Mouse (Mus musculus) neural tube, embryonic 14.5 days (tissue): Measurements from ENCODE around the gene Trp53rka. TPM values are rescaled to one million over a fixed set of nuclear protein-coding genes. Genes with fewer than 3 reads are reported as not detected.
"Not testable (repeated sequence)": the region's sequence is repeated elsewhere in the genome, so short reads cannot be mapped to it uniquely, and the experiment has no call there.

ENCODE experiments used
- ATAC-seq: fragments of 200-750 bp; cut with Nextera tagmentation; 2 replicates; pipeline ENCODE4 v1.8.0; 2017; ENCODE audit warnings: low read depth, mild to moderate bottlenecking, moderate TSS enrichment, moderate library complexity
- H3K27ac ChIP-seq: fragments of 300-500 bp; sonication (generic); 2 replicates; pipeline ENCODE4 v1.5.1; 2014; ENCODE audit warnings: low read depth, mild to moderate bottlenecking, control low read depth, low read length, moderate library complexity, mixed read lengths
- H3K27me3 ChIP-seq: fragments of 300-500 bp; sonication (generic); 2 replicates; pipeline ENCODE4 v1.6.1; 2014; ENCODE audit warnings: low read length; ENCODE audit not compliant: control insufficient read depth, insufficient read depth
- H3K36me3 ChIP-seq: fragments of 300-500 bp; sonication (generic); 2 replicates; pipeline ENCODE4 v1.6.1; 2014; ENCODE audit warnings: low read length, mixed read lengths; ENCODE audit not compliant: control insufficient read depth, insufficient read depth
- H3K4me1 ChIP-seq: fragments of 300-500 bp; sonication (generic); 2 replicates; pipeline ENCODE4 v1.6.1; 2014; ENCODE audit warnings: low read length; ENCODE audit not compliant: control insufficient read depth, insufficient read depth
- H3K4me2 ChIP-seq: fragments of 300-500 bp; sonication (generic); 2 replicates; pipeline ENCODE4 v1.6.1; 2014; ENCODE audit warnings: mild to moderate bottlenecking, low read depth, low read length, control low read depth
- H3K4me3 ChIP-seq: fragments of 300-500 bp; sonication (generic); 2 replicates; pipeline ENCODE4 v1.5.1; 2014; ENCODE audit warnings: low read depth, low read length, control low read depth, mixed read lengths
- H3K9ac ChIP-seq: fragments of 300-500 bp; sonication (generic); replicated peaks from 2 replicates; pipeline ENCODE4 v1.6.1; 2014; ENCODE audit warnings: low read depth, mild to moderate bottlenecking, control low read depth, low read length, mixed read lengths
- H3K9me3 ChIP-seq: fragments of 300-500 bp; sonication (generic); 2 replicates; pipeline ENCODE4 v1.6.1; 2016; ENCODE audit warnings: low read length; ENCODE audit not compliant: control insufficient read depth
- WGBS: fragments of 180-500 bp; shearing (Covaris S2); extraction: QIAGEN DNeasy Blood & Tissue Kit; methylation state at CpG from one replicate; pipeline ENCODE4 v1.1.7; 2014; 5-methylcytosine and 5-hydroxymethylcytosine counted together
- polyA plus RNA-seq: library from polyadenylated mRNA; unstranded; fragments of >200 nt; fragmentation: Nextera tagmentation; extraction: Ambion mirVana; gene quantifications from 2 replicates; pipeline ENCODE4 v1.2.1, GENCODE M21; 2014

Gene Trp53rka
- polyA plus RNA-seq, 1 experiment from 2014 or later: 36.9 TPM

DNA sequence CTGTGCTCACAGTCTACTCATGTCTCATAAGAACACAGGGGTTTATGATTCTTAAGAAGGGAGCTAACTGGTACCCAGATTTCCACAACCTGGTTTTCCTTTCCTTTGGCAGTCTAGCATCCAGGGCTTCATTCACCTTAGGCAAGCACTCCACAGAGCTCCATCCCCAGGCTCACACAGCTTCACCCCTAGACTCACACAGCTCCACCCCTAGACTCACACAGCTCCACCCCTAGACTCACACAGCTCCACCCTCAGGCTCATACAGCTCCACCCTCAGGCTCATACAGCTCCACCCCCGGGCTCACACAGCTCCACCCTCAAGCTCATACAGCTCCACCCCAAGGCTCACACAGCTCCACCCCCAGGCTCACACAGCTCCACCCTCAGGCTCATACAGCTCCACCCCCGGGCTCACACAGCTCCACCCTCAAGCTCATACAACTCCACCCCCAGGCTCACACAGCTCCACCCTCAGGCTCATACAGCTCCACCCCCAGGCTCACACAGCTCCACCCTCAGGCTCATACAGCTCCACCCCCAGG, 17.9 kb upstream of the Trp53rka start:
- ATAC-seq, H3K9me3 ChIP-seq, H3K9ac ChIP-seq, H3K27me3 ChIP-seq, H3K27ac ChIP-seq, H3K4me2 ChIP-seq, H3K4me3 ChIP-seq, H3K36me3 ChIP-seq, H3K4me1 ChIP-seq: not testable (repeated sequence)
- WGBS: 65% methylated on average over 2 of the region's 2 CpGs

DNA sequence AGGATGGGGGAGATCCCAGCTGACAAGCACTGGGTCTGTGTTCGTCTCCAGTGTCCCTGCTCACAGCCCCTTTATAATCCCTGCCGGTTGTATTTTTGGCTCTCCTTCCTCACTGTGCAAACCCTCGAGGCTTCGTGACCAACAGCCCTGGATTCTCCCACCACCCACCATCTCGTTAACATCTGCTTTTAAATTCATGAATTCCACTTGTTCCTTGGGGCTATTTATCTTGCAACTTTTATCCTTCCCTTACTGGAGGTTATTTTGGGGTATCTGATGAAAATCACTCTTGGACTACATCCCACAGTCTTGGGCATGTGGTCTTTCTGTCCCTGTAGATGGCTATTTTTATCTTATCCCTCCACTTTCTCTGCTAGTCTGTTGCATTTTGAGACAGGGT, 17.3 kb upstream of the Trp53rka start:
- 40% methylated on average over 5 of the region's 5 CpGs for WGBS
- no peak for ATAC-seq
- H3K9ac ChIP-seq: no peak overlapping the region

DNA sequence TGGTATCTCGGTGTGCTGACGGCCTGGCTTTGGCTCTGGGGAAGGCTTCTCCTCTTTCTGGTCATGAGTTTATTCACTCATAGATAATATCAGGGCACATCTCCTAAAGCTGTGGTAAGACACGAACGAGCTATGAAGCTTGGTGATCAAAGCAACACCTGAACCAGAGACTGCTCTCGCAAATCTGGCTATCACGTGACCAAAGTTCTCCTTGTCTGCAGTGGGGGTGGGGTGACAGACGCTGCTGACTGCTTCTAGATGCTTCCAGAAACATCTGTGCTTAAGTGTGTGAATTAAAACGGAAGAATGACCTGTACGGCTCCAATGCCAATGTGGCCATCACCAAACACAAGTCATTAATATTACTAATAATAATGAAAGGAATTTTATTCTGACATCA, 16.6 kb upstream of the Trp53rka start:
- Histone ChIP-seq H3K4me2 (no peak overlapping the region), H3K36me3 (no peaks in the 10 kb centered on the region), H3K27me3 (no peaks in the 10 kb centered on the region), H3K27ac (no peak overlapping the region), H3K4me3 (no peak overlapping the region), H3K4me1 (peaks cover 5% of the 10 kb centered on the region), H3K9me3 (no peaks in the 10 kb centered on the region), H3K9ac (no peak overlapping the region)
- no peak for ATAC-seq
- WGBS: 80% methylated on average over 9 of the region's 9 CpGs

More for the DNA sequence above, 17.3 kb upstream of the Trp53rka start:
- no peaks in the 10 kb centered on the region for H3K36me3 ChIP-seq
- H3K4me3 ChIP-seq: no peak overlapping the region
- H3K4me1 ChIP-seq: peaks cover 5% of the 10 kb centered on the region
- H3K27ac ChIP-seq: no peak overlapping the region
- H3K4me2 ChIP-seq: no peak overlapping the region
- no peaks in the 10 kb centered on the region for H3K9me3 ChIP-seq
- H3K27me3 ChIP-seq: no peaks in the 10 kb centered on the region

DNA sequence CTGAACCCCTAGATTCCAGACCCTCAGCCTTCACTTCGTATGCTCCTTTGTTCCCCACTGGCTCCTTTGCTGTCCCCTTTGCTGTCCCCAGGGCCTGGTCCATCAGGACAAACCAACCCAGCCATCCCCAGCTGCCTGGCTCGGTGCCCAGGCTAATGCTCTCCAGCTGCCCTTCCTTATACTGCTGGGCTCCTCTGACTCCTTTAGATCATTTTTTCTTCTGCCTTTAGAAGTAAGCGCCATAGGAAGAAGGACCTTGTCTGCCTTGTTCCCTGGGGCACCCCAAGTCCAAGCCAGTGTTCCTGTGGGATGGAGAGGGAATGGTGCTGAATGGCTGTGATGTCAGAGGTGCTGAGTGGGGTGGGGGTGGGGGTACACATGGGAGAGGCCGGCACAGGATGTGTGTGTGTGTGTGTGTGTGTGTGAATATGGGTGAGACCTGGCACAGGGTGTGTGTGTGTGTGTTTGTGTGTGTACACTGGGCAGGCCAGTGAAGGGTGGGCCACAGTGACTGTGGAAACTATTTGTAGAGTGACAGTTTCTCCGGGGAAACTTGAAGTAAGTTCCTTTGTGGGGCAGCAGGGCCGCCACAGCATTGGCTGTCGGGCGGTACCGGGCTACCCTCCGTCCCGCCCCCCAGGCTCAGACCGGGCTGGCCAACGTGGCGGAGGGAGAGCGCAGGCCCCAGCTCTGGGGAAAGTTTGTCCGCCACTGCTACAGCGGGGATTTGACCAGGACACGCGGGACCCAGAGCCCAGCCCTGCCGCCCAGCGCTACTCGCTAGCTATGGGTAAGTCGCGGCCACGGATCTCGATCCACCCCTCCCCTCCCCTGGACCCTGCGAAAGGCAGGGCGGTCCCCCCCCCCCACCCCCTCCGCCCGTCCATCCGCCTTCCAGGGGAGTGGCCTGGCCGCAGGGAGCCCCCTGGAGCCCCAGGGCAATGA, 10.4 kb upstream of the Trp53rka start, which contains the start of gene Slc2a10:
TSS of gene Slc2a10 (plus strand) at position 529 of the 945 bp plus-strand sequence.
- peak within 1 kb of the TSS; percentile 50 for H3K9ac ChIP-seq
- peak within 1 kb of the TSS; percentile 16 for H3K4me3 ChIP-seq
- 5% methylated on average over 22 of the region's 32 CpGs for WGBS
- H3K4me1 ChIP-seq: peaks cover 11% of the 10 kb centered on the region; the same call in 1 of the 2 replicates
- H3K27ac ChIP-seq: peak within 1 kb of the TSS; percentile 52; the same call in 1 of the 2 replicates
- H3K4me2 ChIP-seq: peak within 1 kb of the TSS; percentile 42
- H3K9me3 ChIP-seq: no peaks in the 10 kb centered on the region
- H3K27me3 ChIP-seq: no peaks in the 10 kb centered on the region
- ATAC-seq: peak; percentile 63; the same call in 1 of the 2 replicates
- H3K36me3 ChIP-seq: no peaks in the 10 kb centered on the region

DNA sequence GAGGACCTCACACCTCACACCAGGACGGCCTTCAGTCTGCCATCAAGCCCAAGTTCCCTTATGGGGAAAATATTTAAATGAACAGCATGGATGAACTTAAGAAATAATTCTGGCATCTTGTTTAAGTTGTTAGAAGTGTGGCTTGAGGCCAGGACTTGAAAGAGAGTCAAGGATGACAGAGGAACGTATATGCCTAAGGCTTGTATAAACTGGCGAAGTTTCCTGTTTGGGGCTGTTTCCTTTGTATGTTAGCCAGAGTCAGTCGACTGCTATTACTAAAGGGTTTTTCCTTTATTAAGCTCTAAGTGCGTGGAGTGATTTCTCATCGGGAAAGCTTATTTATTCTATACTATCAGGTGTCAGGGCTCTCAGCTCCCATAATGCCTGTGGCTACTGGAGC, 5.7 kb upstream of the Trp53rka start:
- Histone ChIP-seq H3K27ac (no peak overlapping the region), H3K9me3 (no peaks in the 10 kb centered on the region)
- WGBS: 75% methylated on average over 6 of the region's 6 CpGs

DNA sequence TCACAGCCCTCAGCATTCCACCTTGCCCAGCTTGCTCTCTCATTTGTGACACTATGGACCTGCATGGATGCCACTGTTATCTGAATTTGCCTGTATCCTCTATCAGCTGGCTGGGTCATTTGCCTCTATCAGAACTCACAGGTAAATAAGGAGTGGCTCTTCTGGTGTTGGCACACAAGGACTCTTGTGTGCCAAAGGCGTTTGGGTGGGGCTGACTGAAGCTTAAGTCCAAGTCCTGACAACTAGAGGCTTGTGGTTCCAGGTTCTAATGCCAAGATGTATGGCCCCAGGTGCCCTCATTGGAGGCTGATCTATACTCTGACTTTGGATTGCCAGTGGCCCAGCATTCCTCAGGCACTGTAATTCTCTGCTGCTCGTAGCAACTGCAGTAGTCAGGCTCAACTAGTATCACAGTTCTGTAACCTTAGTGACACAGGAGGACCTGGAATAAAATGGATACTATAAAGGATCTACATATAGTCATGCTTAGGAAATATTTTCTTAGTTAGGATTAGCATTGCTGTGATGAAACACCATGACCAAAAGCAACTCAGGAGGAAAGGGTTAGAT, 4.7 kb upstream of the Trp53rka start:
- no peaks in the 10 kb centered on the region for H3K36me3 ChIP-seq
- H3K4me1 ChIP-seq: peaks cover 9% of the 10 kb centered on the region
- WGBS: 77% methylated on average over 2 of the region's 2 CpGs
- no peak overlapping the region for H3K4me2 ChIP-seq
- H3K9ac ChIP-seq: no peak overlapping the region
- no peak overlapping the region for H3K27ac ChIP-seq
- H3K27me3 ChIP-seq: no peaks in the 10 kb centered on the region
- H3K9me3 ChIP-seq: no peaks in the 10 kb centered on the region
- no peak for ATAC-seq
- H3K4me3 ChIP-seq: no peak overlapping the region

More for the DNA sequence above, 5.7 kb upstream of the Trp53rka start:
- peaks cover 11% of the 10 kb centered on the region for H3K4me1 ChIP-seq
- H3K27me3 ChIP-seq: no peaks in the 10 kb centered on the region
- no peak overlapping the region for H3K4me2 ChIP-seq
- H3K9ac ChIP-seq: no peak overlapping the region
- no peak for ATAC-seq
- H3K4me3 ChIP-seq: no peak overlapping the region
- no peaks in the 10 kb centered on the region for H3K36me3 ChIP-seq

DNA sequence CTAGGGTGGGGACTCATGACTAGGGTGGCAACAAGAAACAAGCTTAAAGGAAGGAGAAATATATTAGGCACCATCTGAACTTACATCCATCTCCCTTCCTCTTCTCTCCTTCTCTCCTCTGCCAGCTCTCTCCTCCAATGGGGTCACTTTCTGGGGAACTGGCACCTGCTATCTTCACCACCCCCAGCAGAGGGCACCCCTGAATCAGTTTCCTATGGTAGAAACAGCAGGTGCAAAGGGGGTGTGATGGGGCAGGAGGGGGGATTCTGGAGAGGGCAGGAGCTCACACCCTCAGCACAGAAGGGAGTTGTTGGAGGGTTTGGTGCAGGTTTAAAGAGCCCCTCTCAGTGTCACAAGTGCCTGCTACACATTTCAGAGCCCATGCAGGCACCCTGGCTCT, 3.1 kb upstream of the Trp53rka start:
- H3K4me2 ChIP-seq: no peak overlapping the region
- H3K9ac ChIP-seq: no peak overlapping the region
- H3K4me1 ChIP-seq: peaks cover 14% of the 10 kb centered on the region
- no peaks in the 10 kb centered on the region for H3K9me3 ChIP-seq
- H3K27me3 ChIP-seq: no peaks in the 10 kb centered on the region
- ATAC-seq: no peak
- no peak overlapping the region for H3K27ac ChIP-seq
- H3K36me3 ChIP-seq: no peaks in the 10 kb centered on the region
- no peak overlapping the region for H3K4me3 ChIP-seq

DNA sequence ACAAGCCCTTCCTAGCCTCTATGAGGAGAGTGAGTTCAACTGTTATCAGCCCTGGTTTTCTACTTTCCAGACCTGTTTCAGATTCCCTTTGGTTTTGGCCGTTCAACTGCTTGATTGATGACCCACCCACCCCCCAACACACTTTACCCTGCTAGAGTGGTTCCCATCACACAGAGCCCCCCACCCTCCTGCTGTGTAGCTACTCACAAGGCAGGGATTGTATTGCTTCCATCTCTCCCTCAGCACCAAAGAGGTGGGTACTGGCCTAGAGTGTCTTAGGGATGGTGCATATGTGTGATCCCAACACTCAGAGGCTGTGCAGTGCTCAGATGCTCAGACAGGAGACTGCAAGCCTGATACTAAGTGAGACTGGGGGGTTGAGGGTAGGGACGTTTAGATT, 1.4 kb upstream of the Trp53rka start:
- WGBS: 37% methylated on average over 2 of the region's 2 CpGs
- H3K4me2 ChIP-seq: no peak overlapping the region
- no peak for ATAC-seq

More for the DNA sequence above, 1.4 kb upstream of the Trp53rka start:
- H3K9me3 ChIP-seq: no peaks in the 10 kb centered on the region
- H3K9ac ChIP-seq: no peak overlapping the region
- peak overlapping the region; percentile 73 for H3K27ac ChIP-seq
- no peaks in the 10 kb centered on the region for H3K27me3 ChIP-seq
- H3K36me3 ChIP-seq: peaks cover 9% of the 10 kb centered on the region; the same call in 1 of the 2 replicates
- peaks cover 14% of the 10 kb centered on the region for H3K4me1 ChIP-seq
- no peak overlapping the region for H3K4me3 ChIP-seq
